Mouse (Mus musculus): ENCODE measurements around the gene Krtap4-1. TPM values are rescaled to one million over a fixed set of nuclear protein-coding genes. Genes with fewer than 3 reads are reported as not detected.

Krtap4-1 gene
- polyA plus RNA-seq, 1 experiment: not detected

- no peak overlapping the region for H3K27ac ChIP-seq (ENCODE audit: insufficient read depth, low read length)
- DNase-seq: no peak
- WGBS: 83% methylated on average over 6 of the region's 6 CpGs
- no peak overlapping the region for H3K4me3 ChIP-seq (replicated peaks; ENCODE audit: insufficient read depth, low read depth, low read length)
- H3K4me1 ChIP-seq (ENCODE audit: control insufficient read depth, insufficient read depth, low read length): no peaks in the 10 kb centered on the region
- H3K27me3 ChIP-seq (ENCODE audit: control insufficient read depth, insufficient read depth, low read length): no peaks in the 10 kb centered on the region
- TF ChIP-seq POLR2A (IDR thresholded peaks at IDR 0.05; ENCODE audit: borderline replicate concordance, insufficient read depth, low read length) (no peak), CTCF (IDR thresholded peaks at IDR 0.05; ENCODE audit: borderline replicate concordance, insufficient read depth, low read depth, low read length) (no peak)
Measured at GRCm38 (mm10) chr11:99581564-99581963, 46.5 kb downstream of the Krtap4-1 start.

GRCm38 (mm10) chr11:99581051-99581450, 47.0 kb downstream of the Krtap4-1 start:
- DNase-seq: no peak
- Histone ChIP-seq H3K27ac (ENCODE audit: insufficient read depth, low read length) (no peak overlapping the region), H3K4me1 (ENCODE audit: control insufficient read depth, insufficient read depth, low read length) (no peaks in the 10 kb centered on the region), H3K4me3 (replicated peaks; ENCODE audit: insufficient read depth, low read depth, low read length) (no peak overlapping the region), H3K27me3 (ENCODE audit: control insufficient read depth, insufficient read depth, low read length) (no peaks in the 10 kb centered on the region)
- WGBS: 92% methylated on average over 5 of the region's 5 CpGs
- TF ChIP-seq POLR2A (IDR thresholded peaks at IDR 0.05; ENCODE audit: borderline replicate concordance, insufficient read depth, low read length) (no peak), CTCF (IDR thresholded peaks at IDR 0.05; ENCODE audit: borderline replicate concordance, insufficient read depth, low read depth, low read length) (no peak)

- Histone ChIP-seq H3K27me3 (ENCODE audit: control insufficient read depth, insufficient read depth, low read length) (no peaks in the 10 kb centered on the region), H3K4me1 (ENCODE audit: control insufficient read depth, insufficient read depth, low read length) (no peaks in the 10 kb centered on the region), H3K4me3 (replicated peaks; ENCODE audit: insufficient read depth, low read depth, low read length) (no peak within 1 kb of the TSS), H3K27ac (ENCODE audit: insufficient read depth, low read length) (no peak within 1 kb of the TSS)
- WGBS: 84% methylated on average over 6 of the region's 6 CpGs
- TF ChIP-seq CTCF (IDR thresholded peaks at IDR 0.05; ENCODE audit: borderline replicate concordance, insufficient read depth, low read depth, low read length) (no peak), POLR2A (IDR thresholded peaks at IDR 0.05; ENCODE audit: borderline replicate concordance, insufficient read depth, low read length) (no peak)
- no peak for DNase-seq
Measured at GRCm38 (mm10) chr11:99580636-99581035, 47.4 kb downstream of the Krtap4-1 start, which contains the start of gene Krtap1-5. Gene Krtap1-5, minus strand, starts transcription at chr11:99581016.

Other genes with a start within 250 kb of the Krtap4-1 start
- 11.9 and 12.6 TPM in 2 replicates for gene Krt10, start 238.9 kb downstream of the Krtap4-1 start, polyA plus RNA-seq (2012; rRNA removed)
- gene Krt12, start 206.0 kb downstream of the Krtap4-1 start, polyA plus RNA-seq (2012; rRNA removed): 0.11 TPM in 1 of 2 replicates, not detected in the other
- gene Krt20, start 190.1 kb downstream of the Krtap4-1 start, polyA plus RNA-seq (2012; rRNA removed): not detected in 2 replicates
- gene Krt23, start 135.1 kb downstream of the Krtap4-1 start, polyA plus RNA-seq (2012; rRNA removed): 0.06 and 0.08 TPM in 2 replicates
- not detected in 2 replicates for gene Krt39, start 106.9 kb downstream of the Krtap4-1 start, polyA plus RNA-seq (2012; rRNA removed)
- gene Krt40, start 85.1 kb downstream of the Krtap4-1 start, polyA plus RNA-seq (2012; rRNA removed): not detected in 2 replicates
- not detected in 2 replicates for gene Krtap3-3, start 77.4 kb downstream of the Krtap4-1 start, polyA plus RNA-seq (2012; rRNA removed)
- gene Krtap3-2, start 71.4 kb downstream of the Krtap4-1 start, polyA plus RNA-seq (2012; rRNA removed): not detected in 2 replicates
- gene Gm11939, start 68.8 kb downstream of the Krtap4-1 start, polyA plus RNA-seq (2012; rRNA removed): not detected in 2 replicates
- gene Krtap3-1, start 61.6 kb downstream of the Krtap4-1 start, polyA plus RNA-seq (2012; rRNA removed): not detected in 2 replicates
- gene Krtap1-5, start 47.2 kb downstream of the Krtap4-1 start, polyA plus RNA-seq (2012; rRNA removed): not detected in 2 replicates
- gene Krtap1-4, start 44.6 kb downstream of the Krtap4-1 start, polyA plus RNA-seq (2012; rRNA removed): not detected in 2 replicates
- gene Krtap1-3, start 36.9 kb downstream of the Krtap4-1 start, polyA plus RNA-seq (2012; rRNA removed): not detected in 2 replicates
- not detected in 2 replicates for gene Krtap9-3, start 30.1 kb downstream of the Krtap4-1 start, polyA plus RNA-seq (2012; rRNA removed)
- gene Gm11938, start 24.9 kb downstream of the Krtap4-1 start, polyA plus RNA-seq (2012; rRNA removed): not detected in 2 replicates
- gene Gm11937, start 18.0 kb downstream of the Krtap4-1 start, polyA plus RNA-seq (2012; rRNA removed): not detected in 2 replicates
- not detected in 2 replicates for gene Krtap2-4, start 13.4 kb downstream of the Krtap4-1 start, polyA plus RNA-seq (2012; rRNA removed)
- not detected in 2 replicates for gene Gm11562, start 7.8 kb downstream of the Krtap4-1 start, polyA plus RNA-seq (2012; rRNA removed)
- gene Krtap4-2, start 6.8 kb upstream of the Krtap4-1 start, polyA plus RNA-seq (2012; rRNA removed): not detected in 2 replicates
- gene Krtap4-7, start 15.9 kb upstream of the Krtap4-1 start, polyA plus RNA-seq (2012; rRNA removed): not detected in 2 replicates
- gene Gm11555, start 22.0 kb upstream of the Krtap4-1 start, polyA plus RNA-seq (2012; rRNA removed): not detected in 2 replicates
- gene Gm11563, start 30.7 kb upstream of the Krtap4-1 start, polyA plus RNA-seq (2012; rRNA removed): not detected in 2 replicates
- gene Krtap4-6, start 37.7 kb upstream of the Krtap4-1 start, polyA plus RNA-seq (2012; rRNA removed): not detected in 2 replicates
- not detected in 2 replicates for gene Gm14190, start 62.5 kb upstream of the Krtap4-1 start, polyA plus RNA-seq (2012; rRNA removed)
- not detected in 2 replicates for gene Gm14180, start 106.1 kb upstream of the Krtap4-1 start, polyA plus RNA-seq (2012; rRNA removed)
- gene Gm11595, start 144.7 kb upstream of the Krtap4-1 start, polyA plus RNA-seq (2012; rRNA removed): not detected in 2 replicates
- not detected in 2 replicates for gene Krtap4-8, start 152.5 kb upstream of the Krtap4-1 start, polyA plus RNA-seq (2012; rRNA removed)
- not detected in 2 replicates for gene Krtap4-9, start 157.0 kb upstream of the Krtap4-1 start, polyA plus RNA-seq (2012; rRNA removed)
- not detected in 2 replicates for gene Gm11596, start 165.2 kb upstream of the Krtap4-1 start, polyA plus RNA-seq (2012; rRNA removed)
- not detected in 2 replicates for gene Gm11569, start 170.7 kb upstream of the Krtap4-1 start, polyA plus RNA-seq (2012; rRNA removed)
- not detected in 2 replicates for gene Gm11554, start 176.2 kb upstream of the Krtap4-1 start, polyA plus RNA-seq (2012; rRNA removed)
- not detected in 2 replicates for gene Krtap4-13, start 181.7 kb upstream of the Krtap4-1 start, polyA plus RNA-seq (2012; rRNA removed)
- gene Gm11564, start 187.4 kb upstream of the Krtap4-1 start, polyA plus RNA-seq (2012; rRNA removed): not detected in 2 replicates
- not detected in 2 replicates for gene 2300003K06Rik, start 209.8 kb upstream of the Krtap4-1 start, polyA plus RNA-seq (2012; rRNA removed)
- not detected in 2 replicates for gene Krtap4-16, start 223.4 kb upstream of the Krtap4-1 start, polyA plus RNA-seq (2012; rRNA removed)
- gene Gm11568, start 229.7 kb upstream of the Krtap4-1 start, polyA plus RNA-seq (2012; rRNA removed): not detected in 2 replicates
- gene Gm11559, start 236.2 kb upstream of the Krtap4-1 start, polyA plus RNA-seq (2012; rRNA removed): not detected in 2 replicates
- gene Krtap9-1, start 245.2 kb upstream of the Krtap4-1 start, polyA plus RNA-seq (2012; rRNA removed): not detected in 2 replicates

Data from cerebellum, adult 2 months (tissue).